Mouse (Mus musculus): ENCODE results near the gene Riok2. TPM values are rescaled to one million over a fixed set of nuclear protein-coding genes. Genes with fewer than 3 reads are reported as not detected.

Gene Riok2
- polyA plus RNA-seq, 1 experiment from 2014 or later = 24.9 TPM

DNA sequence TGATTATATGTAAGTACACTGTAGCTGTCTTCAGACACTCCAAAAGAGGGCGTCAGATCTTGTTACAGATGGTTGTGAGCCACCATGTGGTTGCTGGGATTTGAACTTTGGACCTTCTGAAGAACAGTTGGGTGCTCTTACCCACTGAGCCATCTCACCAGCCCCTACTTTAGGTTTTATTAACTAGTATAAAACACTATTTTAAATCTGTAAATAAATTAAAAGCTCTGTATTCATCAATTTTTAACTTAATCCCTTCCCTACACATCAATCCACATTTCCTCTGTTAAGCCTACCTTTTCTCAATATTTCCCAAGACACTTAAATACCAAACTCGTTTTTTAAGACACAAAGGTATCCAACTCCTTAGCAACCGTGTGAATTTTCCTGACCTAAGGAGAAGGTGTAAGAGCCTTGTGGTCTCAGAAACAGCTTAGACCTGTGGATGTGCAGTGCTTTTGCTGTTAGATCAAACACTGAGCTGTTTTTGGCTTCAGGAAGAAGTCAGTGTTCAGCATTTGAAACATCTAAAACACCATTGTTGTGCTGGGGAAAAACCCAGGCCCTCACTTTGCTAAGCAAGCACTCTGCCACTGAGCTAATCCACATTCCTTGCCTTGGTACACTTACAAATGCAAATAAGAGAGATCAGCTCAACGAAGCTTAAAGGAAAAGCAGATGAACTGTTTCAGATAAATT is 50.6 kb downstream of the Riok2 start:
- no peak for ATAC-seq (ENCODE audit: insufficient read depth, low FRiP score)
- Histone ChIP-seq H3K9me3 (replicated peaks; ENCODE audit: control insufficient read depth, low read length) (no peaks in the 10 kb centered on the region), H3K4me3 (replicated peaks; ENCODE audit: low read length) (no peak overlapping the region), H3K27ac (ENCODE audit: low read length) (no peak overlapping the region), H3K36me3 (ENCODE audit: control insufficient read depth, insufficient read depth, low read length) (no peaks in the 10 kb centered on the region), H3K4me2 (ENCODE audit: low read depth, low read length) (no peak overlapping the region), H3K4me1 (ENCODE audit: control insufficient read depth, insufficient read depth, low read length) (no peaks in the 10 kb centered on the region), H3K27me3 (ENCODE audit: control insufficient read depth, insufficient read depth, low read length) (no peaks in the 10 kb centered on the region), H3K9ac (ENCODE audit: low read length) (no peak overlapping the region)
- WGBS = 47% methylated on average over 4 of the region's 4 CpGs

DNA sequence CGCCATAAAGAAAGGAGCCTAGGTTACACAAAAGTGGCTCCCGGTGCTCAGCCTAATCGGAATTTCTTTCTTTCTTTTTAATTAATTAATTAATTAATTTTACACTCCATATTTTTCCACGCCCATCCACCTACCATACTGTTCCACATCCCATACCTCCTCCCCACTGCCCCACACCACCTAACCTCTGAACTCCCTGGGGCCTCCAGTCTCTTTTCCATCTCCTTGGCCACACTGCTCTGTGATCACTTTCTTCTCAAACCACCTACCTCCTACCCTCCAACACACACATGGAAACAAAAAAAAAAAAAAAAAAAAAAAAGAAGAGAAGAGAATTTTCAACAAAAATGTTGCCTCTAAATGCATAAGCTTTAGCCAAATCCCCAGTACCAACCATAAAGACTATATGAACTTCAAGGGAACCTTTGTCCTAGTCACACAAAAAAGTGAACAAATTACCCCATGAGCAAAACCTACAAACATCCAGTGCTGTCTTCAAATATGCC is 51.3 kb downstream of the Riok2 start:
- no peak for ATAC-seq (ENCODE audit: insufficient read depth, low FRiP score)

DNA sequence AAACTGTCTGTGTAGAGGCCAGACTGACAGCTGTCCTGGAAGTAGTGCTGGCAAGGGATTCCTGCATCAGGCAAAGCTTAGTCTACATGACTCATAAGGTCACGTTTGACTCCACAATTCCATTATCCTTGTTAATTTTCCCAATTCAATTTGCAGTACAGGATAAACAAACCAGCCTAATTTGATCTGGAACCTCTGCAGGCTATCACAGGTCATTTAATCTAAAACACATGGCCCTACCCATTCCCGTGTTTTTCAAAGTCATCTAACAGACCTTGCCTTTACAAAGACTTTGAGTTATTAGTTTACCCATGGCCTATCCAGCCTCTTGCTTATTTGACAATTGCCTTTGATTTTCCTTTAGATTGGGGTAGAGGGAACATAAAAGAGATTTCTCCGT is 51.8 kb downstream of the Riok2 start:
- WGBS = 31% methylated on average over 3 of the region's 3 CpGs

More for the DNA sequence above, 51.3 kb downstream of the Riok2 start:
- Histone ChIP-seq H3K27ac (ENCODE audit: low read length) (no peak overlapping the region), H3K4me2 (ENCODE audit: low read depth, low read length) (no peak overlapping the region), H3K27me3 (ENCODE audit: control insufficient read depth, insufficient read depth, low read length) (no peaks in the 10 kb centered on the region), H3K4me1 (ENCODE audit: control insufficient read depth, insufficient read depth, low read length) (no peaks in the 10 kb centered on the region), H3K9ac (ENCODE audit: low read length) (no peak overlapping the region), H3K9me3 (replicated peaks; ENCODE audit: control insufficient read depth, low read length) (no peaks in the 10 kb centered on the region), H3K4me3 (replicated peaks; ENCODE audit: low read length) (no peak overlapping the region), H3K36me3 (ENCODE audit: control insufficient read depth, insufficient read depth, low read length) (no peaks in the 10 kb centered on the region)
- WGBS = 70% methylated on average over 4 of the region's 4 CpGs

DNA sequence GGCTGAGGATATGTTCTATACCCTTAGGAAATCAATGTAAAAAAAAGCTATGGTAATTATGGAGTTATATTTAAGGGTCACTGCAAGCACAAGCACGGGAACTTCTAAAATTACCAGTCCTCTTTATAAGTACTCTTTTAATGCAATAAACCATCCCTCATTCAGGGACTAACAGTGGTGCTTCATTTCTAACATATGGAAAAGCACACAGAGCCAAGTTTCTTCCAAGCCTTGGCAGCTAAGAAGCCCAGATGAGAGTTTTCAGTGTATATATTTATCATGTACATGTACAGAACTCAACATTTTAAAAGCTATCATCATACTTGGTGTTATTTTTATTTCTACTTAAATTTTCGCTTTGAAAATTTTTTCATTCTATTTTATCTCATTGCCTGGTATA is 54.8 kb downstream of the Riok2 start:
- H3K9me3 ChIP-seq (replicated peaks; ENCODE audit: control insufficient read depth, low read length) = no peaks in the 10 kb centered on the region
- WGBS = 51% methylated on average over 2 of the region's 2 CpGs
- no peaks in the 10 kb centered on the region for H3K4me1 ChIP-seq (ENCODE audit: control insufficient read depth, insufficient read depth, low read length)
- H3K36me3 ChIP-seq (ENCODE audit: control insufficient read depth, insufficient read depth, low read length) = no peaks in the 10 kb centered on the region
- ATAC-seq (ENCODE audit: insufficient read depth, low FRiP score) = no peak
- no peak overlapping the region for H3K4me3 ChIP-seq (replicated peaks; ENCODE audit: low read length)
- no peak overlapping the region for H3K4me2 ChIP-seq (ENCODE audit: low read depth, low read length)
- H3K27me3 ChIP-seq (ENCODE audit: control insufficient read depth, insufficient read depth, low read length) = no peaks in the 10 kb centered on the region
- no peak overlapping the region for H3K9ac ChIP-seq (ENCODE audit: low read length)
- H3K27ac ChIP-seq (ENCODE audit: low read length) = no peak overlapping the region

More for the DNA sequence above, 51.8 kb downstream of the Riok2 start:
- no peaks in the 10 kb centered on the region for H3K27me3 ChIP-seq (ENCODE audit: control insufficient read depth, insufficient read depth, low read length)
- no peak overlapping the region for H3K9ac ChIP-seq (ENCODE audit: low read length)
- no peaks in the 10 kb centered on the region for H3K4me1 ChIP-seq (ENCODE audit: control insufficient read depth, insufficient read depth, low read length)
- H3K4me2 ChIP-seq (ENCODE audit: low read depth, low read length) = no peak overlapping the region
- no peak overlapping the region for H3K4me3 ChIP-seq (replicated peaks; ENCODE audit: low read length)
- H3K36me3 ChIP-seq (ENCODE audit: control insufficient read depth, insufficient read depth, low read length) = no peaks in the 10 kb centered on the region
- H3K9me3 ChIP-seq (replicated peaks; ENCODE audit: control insufficient read depth, low read length) = no peaks in the 10 kb centered on the region
- no peak overlapping the region for H3K27ac ChIP-seq (ENCODE audit: low read length)
- no peak for ATAC-seq (ENCODE audit: insufficient read depth, low FRiP score)

DNA sequence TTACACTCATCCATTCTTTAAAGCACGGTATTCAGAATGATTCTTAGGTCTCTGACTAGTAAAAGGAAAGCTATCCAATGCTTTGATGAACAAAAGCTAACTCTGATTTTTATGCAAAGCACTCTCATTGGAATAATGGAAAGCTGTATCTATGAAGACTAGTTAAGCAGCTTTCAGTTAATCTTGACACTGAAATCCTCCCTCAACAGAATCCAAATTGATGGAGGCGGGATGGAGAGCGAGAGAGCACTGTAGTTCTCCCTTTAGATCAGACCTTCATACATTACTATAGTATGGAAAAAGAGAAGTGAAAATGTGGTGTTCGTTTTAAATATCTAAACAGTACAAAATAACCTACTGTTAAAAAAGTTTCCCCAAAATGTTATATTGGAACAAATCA is 59.6 kb downstream of the Riok2 start:
- no peak for ATAC-seq (ENCODE audit: insufficient read depth, low FRiP score)
- H3K9ac ChIP-seq (ENCODE audit: low read length) = no peak overlapping the region
- no peaks in the 10 kb centered on the region for H3K27me3 ChIP-seq (ENCODE audit: control insufficient read depth, insufficient read depth, low read length)
- no peak overlapping the region for H3K4me3 ChIP-seq (replicated peaks; ENCODE audit: low read length)
- H3K9me3 ChIP-seq (replicated peaks; ENCODE audit: control insufficient read depth, low read length) = no peaks in the 10 kb centered on the region
- H3K4me2 ChIP-seq (ENCODE audit: low read depth, low read length) = no peak overlapping the region
- no peaks in the 10 kb centered on the region for H3K36me3 ChIP-seq (ENCODE audit: control insufficient read depth, insufficient read depth, low read length)
- WGBS = 83% methylated on average over 4 of the region's 4 CpGs
- H3K27ac ChIP-seq (ENCODE audit: low read length) = no peak overlapping the region
- no peaks in the 10 kb centered on the region for H3K4me1 ChIP-seq (ENCODE audit: control insufficient read depth, insufficient read depth, low read length)

DNA sequence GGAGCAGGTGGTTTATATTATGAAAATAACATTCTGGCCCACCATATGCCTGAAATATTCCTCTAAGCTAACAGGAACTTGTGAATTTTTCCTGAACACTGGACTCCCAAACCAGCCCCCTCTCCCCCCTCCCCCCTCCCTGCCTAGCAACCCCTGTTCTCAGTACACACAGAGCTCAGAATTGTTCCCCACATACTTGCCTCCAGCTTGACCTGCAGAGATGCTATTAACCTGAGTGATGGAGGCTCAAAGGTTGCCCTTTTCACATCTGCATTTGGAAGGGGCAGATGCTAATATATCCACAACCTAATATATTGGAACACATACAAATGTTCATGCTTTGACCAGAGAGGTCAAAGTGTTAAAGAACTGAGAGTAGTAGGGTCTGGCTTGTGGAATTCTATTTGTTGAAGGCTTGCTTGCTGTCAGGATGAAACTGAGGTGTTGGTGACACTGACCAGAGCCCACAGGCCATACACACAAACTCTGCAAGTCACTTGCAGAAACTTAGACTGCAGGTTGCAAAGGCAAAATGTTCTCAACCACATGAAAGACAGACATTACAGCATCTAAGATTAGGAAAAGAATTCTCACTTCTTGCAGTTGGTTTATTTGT is 64.6 kb downstream of the Riok2 start:
- H3K36me3 ChIP-seq (ENCODE audit: control insufficient read depth, insufficient read depth, low read length) = no peaks in the 10 kb centered on the region
- no peak for ATAC-seq (ENCODE audit: insufficient read depth, low FRiP score)
- no peaks in the 10 kb centered on the region for H3K27me3 ChIP-seq (ENCODE audit: control insufficient read depth, insufficient read depth, low read length)
- H3K4me2 ChIP-seq (ENCODE audit: low read depth, low read length) = no peak overlapping the region
- H3K9ac ChIP-seq (ENCODE audit: low read length) = no peak overlapping the region
- H3K4me1 ChIP-seq (ENCODE audit: control insufficient read depth, insufficient read depth, low read length) = no peaks in the 10 kb centered on the region
- H3K9me3 ChIP-seq (replicated peaks; ENCODE audit: control insufficient read depth, low read length) = no peaks in the 10 kb centered on the region
- no peak overlapping the region for H3K4me3 ChIP-seq (replicated peaks; ENCODE audit: low read length)
- H3K27ac ChIP-seq (ENCODE audit: low read length) = no peak overlapping the region

DNA sequence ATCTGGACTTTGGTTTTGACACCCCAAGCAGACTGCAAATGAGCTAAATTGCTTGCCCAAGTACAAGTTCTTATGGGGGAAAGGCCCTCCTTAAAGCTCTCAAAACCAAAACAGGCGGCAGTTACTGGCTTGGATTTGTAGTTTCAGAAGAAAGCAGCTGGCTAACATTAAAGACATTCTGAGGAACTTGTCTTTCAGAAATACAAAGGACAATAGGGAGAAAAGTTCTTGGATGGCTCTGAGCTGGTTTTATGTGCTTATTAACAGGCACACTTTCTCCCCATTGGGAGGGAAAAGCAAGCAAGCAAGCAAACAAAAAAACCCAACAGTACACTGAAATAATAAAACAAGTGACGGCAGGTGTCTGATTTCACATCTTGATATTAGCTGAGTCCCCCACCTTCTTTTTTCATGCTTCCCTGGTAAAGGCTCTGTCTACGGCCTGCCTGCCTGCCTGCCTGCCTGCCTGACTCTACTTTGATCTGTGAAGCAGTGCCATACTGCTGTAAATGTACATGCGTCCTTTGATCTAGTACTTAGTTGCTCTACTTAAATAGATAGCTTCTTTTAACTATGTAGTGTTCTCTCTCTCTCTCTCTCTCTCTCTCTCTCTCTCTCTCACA is 67.9 kb downstream of the Riok2 start:
- H3K27ac ChIP-seq (ENCODE audit: low read length) = no peak overlapping the region
- ATAC-seq (ENCODE audit: insufficient read depth, low FRiP score) = no peak

DNA sequence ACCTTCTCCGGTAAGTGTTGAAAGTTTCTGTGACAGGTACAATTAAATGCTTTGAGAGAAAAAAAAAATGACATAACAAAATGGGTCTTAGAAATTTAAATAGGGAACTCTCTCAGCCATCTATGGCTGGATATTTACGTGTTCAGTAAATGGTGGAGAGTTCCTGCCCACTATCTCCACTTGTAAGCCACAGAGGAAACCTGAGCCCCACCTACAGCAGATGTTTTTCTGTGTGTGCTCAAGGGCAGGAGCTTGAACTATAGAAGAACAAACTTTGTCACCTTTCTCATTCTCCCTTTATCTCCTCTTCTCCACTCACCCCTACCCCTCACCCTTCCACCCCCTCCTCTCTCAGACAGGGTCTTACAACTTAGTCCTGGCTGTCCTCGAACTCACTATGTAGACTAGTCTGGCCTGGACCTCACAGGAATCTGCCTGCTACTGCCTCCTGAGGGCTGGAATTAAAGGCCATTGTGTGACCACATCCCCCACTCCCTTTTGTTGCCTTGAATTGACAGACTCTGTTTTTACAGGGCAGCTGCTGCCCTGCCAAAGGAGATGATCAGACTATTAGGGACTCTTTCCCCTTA is 70.3 kb downstream of the Riok2 start:
- Histone ChIP-seq H3K9me3 (replicated peaks; ENCODE audit: control insufficient read depth, low read length) (no peaks in the 10 kb centered on the region), H3K27me3 (ENCODE audit: control insufficient read depth, insufficient read depth, low read length) (no peaks in the 10 kb centered on the region), H3K4me1 (ENCODE audit: control insufficient read depth, insufficient read depth, low read length) (0 out of 2 replicates have a peak, but pooled peaks cover 4% of the 10 kb centered on the region), H3K9ac (ENCODE audit: low read length) (no peak overlapping the region), H3K27ac (ENCODE audit: low read length) (no peak overlapping the region), H3K4me3 (replicated peaks; ENCODE audit: low read length) (no peak overlapping the region), H3K4me2 (ENCODE audit: low read depth, low read length) (no peak overlapping the region), H3K36me3 (ENCODE audit: control insufficient read depth, insufficient read depth, low read length) (no peaks in the 10 kb centered on the region)
- 64% methylated on average over 3 of the region's 3 CpGs for WGBS
- ATAC-seq (ENCODE audit: insufficient read depth, low FRiP score) = no peak

More for the DNA sequence above, 67.9 kb downstream of the Riok2 start:
- Histone ChIP-seq H3K27me3 (ENCODE audit: control insufficient read depth, insufficient read depth, low read length) (no peaks in the 10 kb centered on the region), H3K4me1 (ENCODE audit: control insufficient read depth, insufficient read depth, low read length) (no peaks in the 10 kb centered on the region), H3K9ac (ENCODE audit: low read length) (no peak overlapping the region), H3K9me3 (replicated peaks; ENCODE audit: control insufficient read depth, low read length) (no peaks in the 10 kb centered on the region), H3K36me3 (ENCODE audit: control insufficient read depth, insufficient read depth, low read length) (no peaks in the 10 kb centered on the region), H3K4me3 (replicated peaks; ENCODE audit: low read length) (no peak overlapping the region), H3K4me2 (ENCODE audit: low read depth, low read length) (no peak overlapping the region)
- 56% methylated on average over 4 of the region's 4 CpGs for WGBS
